Mouse (Mus musculus) heart, postnatal 4 days (tissue): ENCODE measurements around the gene Exoc3l2. TPM values are rescaled to one million over a fixed set of nuclear protein-coding genes. Genes with fewer than 3 reads are reported as not detected.

Experiments used
- DNase-seq: peaks from one replicate; pipeline ENCODE4 v3.0.0; 2021
- total RNA-seq, 2 experiments: library from RNA; stranded (reverse); gene quantifications; 2 replicates each; pipeline ENCODE4 v1.2.3; 2021

Exoc3l2 gene
- total RNA-seq, 2 experiments from 2014 or later, result 0.93 to 1.1 TPM

- no peak for DNase-seq
Measured at GRCm38 (mm10) chr7:19457414-19458071, 5.6 kb upstream of the Exoc3l2 start.

GRCm38 (mm10) chr7:19458072-19458486, 5.1 kb upstream of the Exoc3l2 start:
- peak; percentile 81 for DNase-seq

GRCm38 (mm10) chr7:19458591-19459111, 4.5 kb upstream of the Exoc3l2 start, which contains the start of gene Mark4:
Gene Mark4, minus strand, starts transcription at chr7:19458821.
- peak; percentile 83 for DNase-seq

- DNase-seq, result no peak
Measured at GRCm38 (mm10) chr7:19459144-19459870, 3.8 kb upstream of the Exoc3l2 start.

- DNase-seq, result no peak
Measured at GRCm38 (mm10) chr7:19460500-19460899, 2.6 kb upstream of the Exoc3l2 start.

GRCm38 (mm10) chr7:19461488-19461887, 1.6 kb upstream of the Exoc3l2 start:
- DNase-seq, result peak; percentile 88

- DNase-seq, result no peak
Measured at GRCm38 (mm10) chr7:19462443-19462842, 688 bp upstream of the Exoc3l2 start.

GRCm38 (mm10) chr7:19464367-19465307, 1.5 kb downstream of the Exoc3l2 start:
- DNase-seq, result no peak

- no peak for DNase-seq
Measured at GRCm38 (mm10) chr7:19466602-19467145, 3.5 kb downstream of the Exoc3l2 start.

- DNase-seq, result no peak
Measured at GRCm38 (mm10) chr7:19467638-19468037, 4.5 kb downstream of the Exoc3l2 start.

GRCm38 (mm10) chr7:19468279-19468678, 5.1 kb downstream of the Exoc3l2 start:
- no peak for DNase-seq

GRCm38 (mm10) chr7:19469404-19469803, 6.3 kb downstream of the Exoc3l2 start:
- no peak for DNase-seq

- no peak for DNase-seq
Measured at GRCm38 (mm10) chr7:19470308-19470707, 7.2 kb downstream of the Exoc3l2 start.

GRCm38 (mm10) chr7:19472403-19472802, 9.3 kb downstream of the Exoc3l2 start:
- no peak for DNase-seq

- peak; percentile 83 for DNase-seq
Measured at GRCm38 (mm10) chr7:19473875-19474443, 10.8 kb downstream of the Exoc3l2 start.

- DNase-seq, result no peak
Measured at GRCm38 (mm10) chr7:19477084-19477483, 14.0 kb downstream of the Exoc3l2 start.

GRCm38 (mm10) chr7:19477624-19478384, 14.7 kb downstream of the Exoc3l2 start:
- DNase-seq, result no peak

- no peak for DNase-seq
Measured at GRCm38 (mm10) chr7:19483281-19483680, 20.1 kb downstream of the Exoc3l2 start.

- no peak for DNase-seq
Measured at GRCm38 (mm10) chr7:19485488-19485887, 22.4 kb downstream of the Exoc3l2 start.

GRCm38 (mm10) chr7:19486549-19486948, 23.4 kb downstream of the Exoc3l2 start:
- DNase-seq, result no peak

- DNase-seq, result no peak
Measured at GRCm38 (mm10) chr7:19489525-19489924, 26.4 kb downstream of the Exoc3l2 start.
